Mouse (Mus musculus) ES-Bruce4 (cell line): Measurements from ENCODE around the gene 6330409D20Rik. TPM values are rescaled to one million over a fixed set of nuclear protein-coding genes. Genes with fewer than 3 reads are reported as not detected.
A peak's percentile ranks its signal among the peaks of the same experiment; 100 is the strongest.

ENCODE experiments used
- H3K27ac ChIP-seq: 2 replicates; pipeline ENCODE4 v1.5.1; 2012; ENCODE audit warnings: low read length, inconsistent platforms; ENCODE audit not compliant: insufficient read depth
- H3K27me3 ChIP-seq: 2 replicates; pipeline ENCODE4 v1.6.1; 2012; ENCODE audit warnings: mild to moderate bottlenecking, low read length, inconsistent platforms; ENCODE audit not compliant: control insufficient read depth, poor library complexity, insufficient read depth, severe bottlenecking
- H3K36me3 ChIP-seq: 2 replicates; pipeline ENCODE4 v1.6.1; 2012; ENCODE audit warnings: inconsistent platforms, mild to moderate bottlenecking, low read length, moderate library complexity; ENCODE audit not compliant: control insufficient read depth, poor library complexity, insufficient read depth, severe bottlenecking
- H3K4me1 ChIP-seq: one replicate; pipeline ENCODE4 v1.8.1; 2011; ENCODE audit warnings: low read length; ENCODE audit not compliant: control insufficient read depth, insufficient read depth
- H3K4me3 ChIP-seq: 2 replicates; pipeline ENCODE4 v1.5.1; 2011; ENCODE audit warnings: low read depth, mild to moderate bottlenecking, low read length
- H3K9ac ChIP-seq: 2 replicates; pipeline ENCODE4 v1.6.1; 2012; ENCODE audit warnings: low read depth, mild to moderate bottlenecking, inconsistent platforms; ENCODE audit not compliant: poor library complexity, severe bottlenecking
- H3K9me3 ChIP-seq: replicated peaks from 2 replicates; pipeline ENCODE4 v1.6.1; 2012; ENCODE audit warnings: mild to moderate bottlenecking, low read length, inconsistent platforms; ENCODE audit not compliant: control insufficient read depth, poor library complexity, insufficient read depth, severe bottlenecking
- CTCF ChIP-seq: IDR thresholded peaks from one replicate; pipeline ENCODE4 v1.8.1; 2011; ENCODE audit warnings: low read depth, low read length
- EP300 ChIP-seq: IDR thresholded peaks from 2 replicates; pipeline ENCODE4 v1.6.1; 2011; ENCODE audit warnings: low read depth, low read length; ENCODE audit not compliant: insufficient read depth
- POLR2A ChIP-seq: IDR thresholded peaks from one replicate; pipeline ENCODE4 v1.8.1; 2011; ENCODE audit warnings: low read length; ENCODE audit not compliant: insufficient read depth
- polyA plus RNA-seq: library from polyadenylated mRNA; stranded (reverse); fragments of >200 nt; gene quantifications from 2 replicates; pipeline ENCODE4 v1.2.4, GENCODE M21; 2011; ENCODE audit warnings: low read depth; ENCODE audit not compliant: missing spikeins, insufficient read depth, insufficient read length

6330409D20Rik gene
- polyA plus RNA-seq, 1 experiment, result not detected

DNA sequence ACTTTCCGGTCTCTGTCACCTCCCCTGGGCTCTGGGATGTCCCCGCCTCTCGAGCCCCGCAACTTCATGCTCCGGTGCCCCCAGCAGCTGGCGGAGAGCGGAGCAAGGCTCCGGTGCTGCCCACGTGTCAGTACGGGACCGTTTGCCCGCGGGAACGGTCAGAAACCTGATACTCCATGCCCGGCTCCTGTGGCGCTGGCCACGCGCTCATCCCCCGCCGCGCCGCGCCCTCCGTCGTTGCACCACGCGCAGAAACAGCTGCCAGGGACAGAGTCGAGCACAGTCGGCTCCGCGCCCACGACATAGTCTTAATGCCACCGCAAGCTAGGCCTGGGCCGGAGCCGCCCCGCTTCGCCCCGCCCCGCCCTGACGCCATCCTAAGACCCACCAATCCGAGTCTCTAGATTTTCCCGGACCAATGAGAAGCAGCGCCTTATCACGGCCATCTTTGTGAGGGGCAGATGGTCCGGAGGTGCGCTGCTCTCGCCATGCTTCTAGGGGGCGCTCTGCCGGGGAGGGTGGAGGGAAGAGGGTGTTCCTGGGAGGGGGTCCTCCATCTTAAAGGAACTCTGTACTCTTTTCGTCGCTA, 46.9 kb downstream of the 6330409D20Rik start:
- Histone ChIP-seq H3K4me3 (peak overlapping the region; percentile 93), H3K27me3 (no peaks in the 10 kb centered on the region), H3K9me3 (no peaks in the 10 kb centered on the region), H3K27ac (peak overlapping the region; percentile 67; the same call in 1 of the 2 replicates), H3K36me3 (no peaks in the 10 kb centered on the region), H3K9ac (peak overlapping the region; percentile 84), H3K4me1 (peaks cover 7% of the 10 kb centered on the region)
- TF ChIP-seq EP300, result no peak
- TF ChIP-seq POLR2A, result peak; percentile 76
- peak; percentile 79 for TF ChIP-seq CTCF

DNA sequence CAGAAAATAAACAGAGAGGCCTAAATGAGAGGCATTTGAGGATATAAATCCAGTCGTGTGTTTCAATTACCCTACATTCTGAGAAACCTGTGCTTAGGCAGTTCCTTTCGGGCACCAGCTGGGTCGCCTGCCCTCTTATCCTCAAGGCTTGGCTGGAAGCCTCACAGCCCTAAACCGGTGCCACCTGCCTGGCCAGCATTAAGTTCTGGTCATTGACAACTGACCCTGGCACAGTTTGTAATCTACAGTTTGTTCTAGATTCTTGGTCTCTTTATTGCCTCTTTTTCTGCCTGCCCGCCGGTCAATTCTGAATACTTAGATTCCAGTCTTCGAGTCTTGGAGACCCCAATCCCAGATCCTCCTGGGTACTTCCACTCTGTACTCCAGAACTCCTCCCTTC, 47.5 kb downstream of the 6330409D20Rik start:
- Histone ChIP-seq H3K9me3 (no peaks in the 10 kb centered on the region), H3K9ac (peak overlapping the region; percentile 84), H3K27ac (no peak overlapping the region), H3K4me3 (peak overlapping the region; percentile 93), H3K27me3 (no peaks in the 10 kb centered on the region), H3K4me1 (peaks cover 7% of the 10 kb centered on the region), H3K36me3 (no peaks in the 10 kb centered on the region)
- TF ChIP-seq EP300 (no peak), CTCF (no peak), POLR2A (no peak)

DNA sequence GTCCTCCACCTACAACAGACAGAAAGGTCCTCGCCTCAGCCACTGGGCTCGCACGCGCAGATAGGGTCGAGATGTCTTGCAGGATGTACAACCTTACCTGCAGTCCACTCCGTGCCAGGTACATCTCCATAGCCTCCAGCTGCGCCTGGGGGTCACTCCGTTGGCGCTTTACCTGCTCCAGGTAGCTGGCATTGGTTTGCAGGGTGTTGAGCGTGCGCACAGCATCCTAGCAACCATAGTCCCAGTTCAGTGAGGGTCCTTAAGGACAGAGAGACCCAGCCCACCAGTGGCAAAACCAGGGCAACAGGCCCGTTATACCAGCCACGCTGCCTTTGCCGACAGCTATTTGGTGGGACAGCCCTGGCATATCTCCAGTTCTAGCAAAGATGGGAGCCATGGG, 48.3 kb downstream of the 6330409D20Rik start:
- Histone ChIP-seq H3K4me1 (peaks cover 7% of the 10 kb centered on the region), H3K27ac (no peak overlapping the region), H3K9ac (peak overlapping the region; percentile 84; the same call in 1 of the 2 replicates), H3K9me3 (no peaks in the 10 kb centered on the region), H3K36me3 (peaks cover 4% of the 10 kb centered on the region; the same call in 1 of the 2 replicates), H3K27me3 (no peaks in the 10 kb centered on the region), H3K4me3 (peak overlapping the region; percentile 23; the same call in 1 of the 2 replicates)
- no peak for TF ChIP-seq POLR2A
- TF ChIP-seq EP300, result no peak
- no peak for TF ChIP-seq CTCF

DNA sequence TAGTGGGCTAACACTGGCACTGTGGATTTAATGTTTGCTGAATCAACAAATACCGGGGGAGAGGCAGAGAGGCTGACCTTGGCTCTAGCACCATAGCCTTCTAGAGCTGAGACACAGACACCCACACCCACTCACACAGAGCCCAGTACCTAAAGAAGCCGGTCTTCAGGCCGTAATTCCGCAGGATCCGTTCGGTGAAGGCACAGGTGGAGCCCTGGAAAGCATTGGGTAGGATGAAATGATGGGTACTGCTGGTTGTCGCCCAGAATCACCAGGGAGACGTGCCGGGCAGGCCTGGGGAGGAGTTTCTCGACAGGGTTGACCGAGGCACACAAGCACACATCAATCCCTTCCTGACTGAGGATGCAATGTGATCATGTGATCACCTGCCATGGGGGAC, 49.8 kb downstream of the 6330409D20Rik start:
- no peak for TF ChIP-seq CTCF
- no peak for TF ChIP-seq EP300
- TF ChIP-seq POLR2A, result no peak
- Histone ChIP-seq H3K27ac (no peak overlapping the region), H3K9ac (no peak overlapping the region), H3K4me1 (peaks cover 7% of the 10 kb centered on the region), H3K4me3 (peak overlapping the region; percentile 26), H3K9me3 (no peaks in the 10 kb centered on the region), H3K27me3 (no peaks in the 10 kb centered on the region), H3K36me3 (peaks cover 9% of the 10 kb centered on the region)

DNA sequence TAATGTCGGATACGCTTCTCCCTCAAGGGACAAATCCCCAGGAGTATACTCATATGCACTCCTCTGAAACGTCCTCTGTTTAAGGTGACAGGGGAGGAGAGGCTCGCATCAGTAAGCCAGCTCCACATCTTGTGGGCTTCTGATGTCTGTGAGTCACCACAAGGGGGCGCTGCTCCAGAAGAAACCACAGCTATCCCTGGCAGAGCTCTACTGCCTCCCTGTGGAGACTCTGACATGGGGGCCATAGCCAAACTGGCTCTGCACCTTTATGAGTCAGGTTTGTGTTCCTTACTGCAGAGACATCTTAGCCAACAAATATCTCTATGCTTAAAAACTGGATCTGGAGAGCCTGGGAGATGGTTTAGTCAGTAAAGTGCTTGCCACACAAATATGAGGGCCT, 51.4 kb downstream of the 6330409D20Rik start:
- H3K9ac ChIP-seq, result no peak overlapping the region
- H3K27ac ChIP-seq, result no peak overlapping the region
- TF ChIP-seq CTCF (peak; percentile 100), POLR2A (no peak), EP300 (peak; percentile 53; the same call in 1 of the 2 replicates)
- H3K4me1 ChIP-seq, result peaks cover 7% of the 10 kb centered on the region
- H3K9me3 ChIP-seq, result no peaks in the 10 kb centered on the region
- peaks cover 26% of the 10 kb centered on the region for H3K36me3 ChIP-seq
- H3K4me3 ChIP-seq, result no peak overlapping the region
- H3K27me3 ChIP-seq, result no peaks in the 10 kb centered on the region

DNA sequence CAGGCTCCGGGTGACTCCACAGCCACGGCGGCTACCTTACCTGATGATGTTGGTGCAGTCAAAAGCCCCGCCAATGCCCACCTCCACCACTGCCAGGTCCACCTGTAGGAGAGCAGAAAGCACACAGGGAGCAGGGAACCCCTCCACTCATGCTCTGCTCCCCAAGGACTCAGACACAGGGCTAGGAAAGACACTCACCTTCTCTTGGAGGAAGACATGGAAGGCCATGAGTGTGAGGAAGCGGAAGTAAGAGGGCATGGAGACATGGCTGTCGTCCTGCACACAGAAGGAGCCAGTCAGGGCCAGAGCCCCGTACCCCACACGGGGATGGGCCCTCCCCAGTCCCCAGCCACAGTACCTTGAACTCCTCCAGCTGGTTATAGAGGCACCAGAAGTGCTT, 53.3 kb downstream of the 6330409D20Rik start:
- Histone ChIP-seq H3K9me3 (no peaks in the 10 kb centered on the region), H3K27me3 (no peaks in the 10 kb centered on the region), H3K4me3 (no peak overlapping the region), H3K9ac (no peak overlapping the region), H3K27ac (no peak overlapping the region), H3K4me1 (peaks cover 5% of the 10 kb centered on the region), H3K36me3 (peaks cover 34% of the 10 kb centered on the region)
- TF ChIP-seq CTCF (no peak), EP300 (no peak), POLR2A (no peak)
